Mouse (Mus musculus): ENCODE measurements at regions not wholly inside any gene's neighbourhood (a gene's known extent, or its start where the extent isn't known, plus 50 kb on each side); places are given as distances from the start of the nearest gene placed in this dataset.

DNA sequence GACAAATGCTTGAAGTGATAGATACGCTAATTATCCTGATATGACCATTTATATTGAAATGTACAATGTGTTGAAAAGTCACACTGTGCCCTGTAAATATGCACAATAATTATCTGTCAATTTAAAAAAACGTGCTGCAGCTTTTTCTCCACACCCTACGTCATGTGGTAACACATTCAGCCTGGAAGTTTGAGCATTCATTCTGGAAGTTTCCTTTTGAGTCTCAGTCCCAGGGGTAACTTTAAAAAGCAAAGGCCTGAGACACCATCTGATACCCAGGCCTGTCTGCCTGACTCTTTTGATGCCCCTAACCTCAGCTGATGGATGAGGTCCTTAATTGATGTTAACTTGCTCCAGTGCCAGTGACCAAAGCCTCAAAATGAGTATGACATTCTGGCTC lies 141.7 kb upstream of the Spdye4c start:
- Histone ChIP-seq H3K27me3 (ENCODE audit: control insufficient read depth, insufficient read depth, low read depth, low read length) (no peaks in the 10 kb centered on the region), H3K9ac (ENCODE audit: low read length) (no peak overlapping the region), H3K27ac (ENCODE audit: low read length) (no peak overlapping the region), H3K9me3 (ENCODE audit: control insufficient read depth, low read length) (no peaks in the 10 kb centered on the region), H3K4me3 (ENCODE audit: low read length) (no peak overlapping the region), H3K4me1 (replicated peaks; ENCODE audit: control insufficient read depth, insufficient read depth, low read length) (no peaks in the 10 kb centered on the region; the same call in 1 of the 2 replicates), H3K4me2 (ENCODE audit: low read depth, low read length) (no peak overlapping the region), H3K36me3 (ENCODE audit: control insufficient read depth, insufficient read depth, low read length) (no peaks in the 10 kb centered on the region)
- 63% methylated on average over 3 of the region's 3 CpGs for WGBS
- ATAC-seq (ENCODE audit: low read depth), result no peak

GRCm38 (mm10) chr2:128450045-128450444 lies 141.0 kb upstream of the Spdye4c start:
- Histone ChIP-seq H3K4me1 (replicated peaks; ENCODE audit: control insufficient read depth, insufficient read depth, low read length) (no peaks in the 10 kb centered on the region), H3K4me2 (ENCODE audit: low read depth, low read length) (no peak overlapping the region), H3K27ac (ENCODE audit: low read length) (no peak overlapping the region), H3K36me3 (ENCODE audit: control insufficient read depth, insufficient read depth, low read length) (no peaks in the 10 kb centered on the region), H3K9ac (ENCODE audit: low read length) (no peak overlapping the region), H3K9me3 (ENCODE audit: control insufficient read depth, low read length) (no peaks in the 10 kb centered on the region), H3K27me3 (ENCODE audit: control insufficient read depth, insufficient read depth, low read depth, low read length) (no peaks in the 10 kb centered on the region), H3K4me3 (ENCODE audit: low read length) (no peak overlapping the region)
- WGBS, result 84% methylated on average over 4 of the region's 4 CpGs
- ATAC-seq (ENCODE audit: low read depth), result no peak

- no peak overlapping the region for H3K4me3 ChIP-seq (ENCODE audit: low read length)
- no peak overlapping the region for H3K4me2 ChIP-seq (ENCODE audit: low read depth, low read length)
- 74% methylated on average over 5 of the region's 5 CpGs for WGBS
- H3K4me1 ChIP-seq (replicated peaks; ENCODE audit: control insufficient read depth, insufficient read depth, low read length), result no peaks in the 10 kb centered on the region
- no peak for ATAC-seq (ENCODE audit: low read depth)
- no peaks in the 10 kb centered on the region for H3K9me3 ChIP-seq (ENCODE audit: control insufficient read depth, low read length)
- H3K9ac ChIP-seq (ENCODE audit: low read length), result no peak overlapping the region
- H3K36me3 ChIP-seq (ENCODE audit: control insufficient read depth, insufficient read depth, low read length), result no peaks in the 10 kb centered on the region
- no peak overlapping the region for H3K27ac ChIP-seq (ENCODE audit: low read length)
- H3K27me3 ChIP-seq (ENCODE audit: control insufficient read depth, insufficient read depth, low read depth, low read length), result no peaks in the 10 kb centered on the region
Observed at GRCm38 (mm10) chr2:128451554-128452239, 139.3 kb upstream of the Spdye4c start.

DNA sequence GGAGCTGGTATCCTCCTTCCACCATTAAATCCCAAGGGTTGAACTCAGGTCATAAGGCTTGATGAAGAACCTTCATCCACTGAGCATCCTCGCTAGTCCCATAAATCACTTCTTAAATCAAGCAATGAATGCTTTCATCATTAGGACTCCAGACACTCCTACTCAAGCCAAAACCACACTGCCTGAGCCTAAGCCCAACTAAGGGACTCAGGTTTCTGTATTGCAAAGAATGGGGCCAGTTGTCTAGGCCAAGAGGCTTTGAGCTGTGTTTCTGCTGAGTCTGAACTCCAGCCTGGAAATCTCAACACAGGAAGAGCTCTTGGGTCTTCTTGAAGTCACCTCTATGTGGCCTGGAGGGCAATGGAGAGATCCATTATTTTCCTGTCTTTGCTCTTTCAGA lies 138.4 kb upstream of the Spdye4c start:
- Histone ChIP-seq H3K4me2 (ENCODE audit: low read depth, low read length) (no peak overlapping the region), H3K27me3 (ENCODE audit: control insufficient read depth, insufficient read depth, low read depth, low read length) (no peaks in the 10 kb centered on the region), H3K4me3 (ENCODE audit: low read length) (no peak overlapping the region), H3K36me3 (ENCODE audit: control insufficient read depth, insufficient read depth, low read length) (no peaks in the 10 kb centered on the region), H3K9ac (ENCODE audit: low read length) (no peak overlapping the region), H3K4me1 (replicated peaks; ENCODE audit: control insufficient read depth, insufficient read depth, low read length) (no peaks in the 10 kb centered on the region), H3K27ac (ENCODE audit: low read length) (no peak overlapping the region), H3K9me3 (ENCODE audit: control insufficient read depth, low read length) (no peaks in the 10 kb centered on the region)
- no peak for ATAC-seq (ENCODE audit: low read depth)
- 81% methylated on average over 1 of the region's 1 CpGs for WGBS

- 83% methylated on average over 13 of the region's 13 CpGs for WGBS
- no peak overlapping the region for H3K4me3 ChIP-seq (ENCODE audit: low read length)
- H3K4me2 ChIP-seq (ENCODE audit: low read depth, low read length), result no peak overlapping the region
- H3K4me1 ChIP-seq (replicated peaks; ENCODE audit: control insufficient read depth, insufficient read depth, low read length), result no peaks in the 10 kb centered on the region
- H3K27me3 ChIP-seq (ENCODE audit: control insufficient read depth, insufficient read depth, low read depth, low read length), result no peaks in the 10 kb centered on the region
- ATAC-seq (ENCODE audit: low read depth), result no peak
- H3K9ac ChIP-seq (ENCODE audit: low read length), result no peak overlapping the region
- no peak overlapping the region for H3K27ac ChIP-seq (ENCODE audit: low read length)
- no peaks in the 10 kb centered on the region for H3K36me3 ChIP-seq (ENCODE audit: control insufficient read depth, insufficient read depth, low read length)
- no peaks in the 10 kb centered on the region for H3K9me3 ChIP-seq (ENCODE audit: control insufficient read depth, low read length)
Observed at GRCm38 (mm10) chr2:128454509-128454908, 136.5 kb upstream of the Spdye4c start.

GRCm38 (mm10) chr2:128457591-128458209 lies 133.3 kb upstream of the Spdye4c start:
- ATAC-seq (ENCODE audit: low read depth), result no peak
- Histone ChIP-seq H3K4me3 (ENCODE audit: low read length) (no peak overlapping the region), H3K36me3 (ENCODE audit: control insufficient read depth, insufficient read depth, low read length) (no peaks in the 10 kb centered on the region), H3K4me1 (replicated peaks; ENCODE audit: control insufficient read depth, insufficient read depth, low read length) (no peaks in the 10 kb centered on the region), H3K4me2 (ENCODE audit: low read depth, low read length) (no peak overlapping the region), H3K27me3 (ENCODE audit: control insufficient read depth, insufficient read depth, low read depth, low read length) (no peaks in the 10 kb centered on the region), H3K9me3 (ENCODE audit: control insufficient read depth, low read length) (no peaks in the 10 kb centered on the region), H3K27ac (ENCODE audit: low read length) (no peak overlapping the region), H3K9ac (ENCODE audit: low read length) (no peak overlapping the region)
- WGBS, result 74% methylated on average over 6 of the region's 6 CpGs

- Histone ChIP-seq H3K36me3 (ENCODE audit: control insufficient read depth, insufficient read depth, low read length) (no peaks in the 10 kb centered on the region), H3K4me2 (ENCODE audit: low read depth, low read length) (no peak overlapping the region), H3K27me3 (ENCODE audit: control insufficient read depth, insufficient read depth, low read depth, low read length) (no peaks in the 10 kb centered on the region), H3K27ac (ENCODE audit: low read length) (no peak overlapping the region), H3K9ac (ENCODE audit: low read length) (no peak overlapping the region), H3K4me1 (replicated peaks; ENCODE audit: control insufficient read depth, insufficient read depth, low read length) (peaks cover 7% of the 10 kb centered on the region; the same call in 1 of the 2 replicates), H3K9me3 (ENCODE audit: control insufficient read depth, low read length) (no peaks in the 10 kb centered on the region), H3K4me3 (ENCODE audit: low read length) (no peak overlapping the region)
- 72% methylated on average over 6 of the region's 6 CpGs for WGBS
- ATAC-seq (ENCODE audit: low read depth), result no peak
Observed at GRCm38 (mm10) chr2:128465214-128465984, 125.6 kb upstream of the Spdye4c start.

- Histone ChIP-seq H3K27me3 (ENCODE audit: control insufficient read depth, insufficient read depth, low read depth, low read length) (no peaks in the 10 kb centered on the region), H3K9ac (ENCODE audit: low read length) (no peak overlapping the region), H3K4me1 (replicated peaks; ENCODE audit: control insufficient read depth, insufficient read depth, low read length) (peaks cover 9% of the 10 kb centered on the region; the same call in 1 of the 2 replicates), H3K36me3 (ENCODE audit: control insufficient read depth, insufficient read depth, low read length) (no peaks in the 10 kb centered on the region), H3K4me2 (ENCODE audit: low read depth, low read length) (no peak overlapping the region), H3K9me3 (ENCODE audit: control insufficient read depth, low read length) (no peaks in the 10 kb centered on the region), H3K4me3 (ENCODE audit: low read length) (no peak overlapping the region), H3K27ac (ENCODE audit: low read length) (no peak overlapping the region)
- ATAC-seq (ENCODE audit: low read depth), result 0 out of 2 replicates have a peak, but pooled peaks have one; percentile 34
- 80% methylated on average over 8 of the region's 8 CpGs for WGBS
Observed at GRCm38 (mm10) chr2:128467490-128468245, 123.3 kb upstream of the Spdye4c start.

- H3K4me3 ChIP-seq (ENCODE audit: low read length), result no peak overlapping the region
- no peaks in the 10 kb centered on the region for H3K27me3 ChIP-seq (ENCODE audit: control insufficient read depth, insufficient read depth, low read depth, low read length)
- H3K9ac ChIP-seq (ENCODE audit: low read length), result no peak overlapping the region
- H3K36me3 ChIP-seq (ENCODE audit: control insufficient read depth, insufficient read depth, low read length), result no peaks in the 10 kb centered on the region
- 49% methylated on average over 2 of the region's 2 CpGs for WGBS
- H3K4me2 ChIP-seq (ENCODE audit: low read depth, low read length), result no peak overlapping the region
- no peak for ATAC-seq (ENCODE audit: low read depth)
- peaks cover 9% of the 10 kb centered on the region; the same call in 1 of the 2 replicates for H3K4me1 ChIP-seq (replicated peaks; ENCODE audit: control insufficient read depth, insufficient read depth, low read length)
- no peak overlapping the region for H3K27ac ChIP-seq (ENCODE audit: low read length)
- no peaks in the 10 kb centered on the region for H3K9me3 ChIP-seq (ENCODE audit: control insufficient read depth, low read length)
Observed at GRCm38 (mm10) chr2:128468323-128468722, 122.7 kb upstream of the Spdye4c start.

All from lung, embryonic 16.5 days (tissue).